Mouse (Mus musculus): ENCODE data around the gene B3gnt4. TPM values are rescaled to one million over a fixed set of nuclear protein-coding genes. Genes with fewer than 3 reads are reported as not detected.

Gene B3gnt4
- polyA plus RNA-seq (2015; fragmentation: Nextera tagmentation; extraction: Ambion mirVana) = 0.45 and 0.51 TPM in 2 replicates

DNA sequence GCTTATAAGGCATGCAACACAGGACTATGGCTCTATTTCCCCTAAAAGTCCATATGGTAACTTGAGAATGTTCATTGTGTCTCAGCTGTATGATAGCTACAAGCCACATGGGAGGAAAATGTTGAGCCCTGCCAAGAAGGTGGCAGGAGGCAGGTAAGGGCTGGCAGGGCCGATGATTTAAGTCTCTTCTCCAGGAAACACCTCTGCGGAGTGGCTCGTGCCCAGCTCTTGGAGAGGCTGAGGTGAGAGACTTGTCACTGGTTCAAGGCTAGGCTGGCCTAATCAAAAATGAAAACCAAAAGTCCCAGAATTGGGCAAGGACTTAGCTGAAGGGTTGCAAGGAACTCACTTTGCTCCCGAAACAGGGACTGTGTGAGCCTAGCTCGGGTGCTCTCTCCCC, at the start of gene B3gnt4:
Gene B3gnt4, plus strand, starts transcription at position 301 of the 400 bp plus-strand sequence.
- H3K9me3 ChIP-seq = no peaks in the 10 kb centered on the region
- H3K36me3 ChIP-seq = peaks cover 3% of the 10 kb centered on the region; the same call in 1 of the 2 replicates
- 0 out of 2 replicates have a peak, but pooled peaks cover 4% of the 10 kb centered on the region for H3K4me1 ChIP-seq
- WGBS = 81% methylated on average over 5 of the region's 5 CpGs
- no peak within 1 kb of the TSS for H3K4me2 ChIP-seq
- H3K4me3 ChIP-seq (replicated peaks) = no peak within 1 kb of the TSS
- H3K9ac ChIP-seq = no peak within 1 kb of the TSS
- H3K27ac ChIP-seq = no peak within 1 kb of the TSS
- no peak for ATAC-seq (ENCODE audit: insufficient read depth, low FRiP score, low read depth)
- peaks cover 24% of the 10 kb centered on the region for H3K27me3 ChIP-seq (replicated peaks)

GRCm38 (mm10) chr5:123461420-123461819, 48.8 kb upstream of the B3gnt4 start:
- H3K27ac ChIP-seq = no peak overlapping the region
- no peaks in the 10 kb centered on the region for H3K4me1 ChIP-seq
- no peaks in the 10 kb centered on the region for H3K27me3 ChIP-seq (replicated peaks)
- no peak overlapping the region for H3K4me2 ChIP-seq
- H3K9me3 ChIP-seq = no peaks in the 10 kb centered on the region
- no peaks in the 10 kb centered on the region; the same call in 1 of the 2 replicates for H3K36me3 ChIP-seq
- H3K4me3 ChIP-seq (replicated peaks) = no peak overlapping the region
- H3K9ac ChIP-seq = no peak overlapping the region
- WGBS = 52% methylated on average over 5 of the region's 5 CpGs
- no peak for ATAC-seq (ENCODE audit: insufficient read depth, low FRiP score, low read depth)

DNA sequence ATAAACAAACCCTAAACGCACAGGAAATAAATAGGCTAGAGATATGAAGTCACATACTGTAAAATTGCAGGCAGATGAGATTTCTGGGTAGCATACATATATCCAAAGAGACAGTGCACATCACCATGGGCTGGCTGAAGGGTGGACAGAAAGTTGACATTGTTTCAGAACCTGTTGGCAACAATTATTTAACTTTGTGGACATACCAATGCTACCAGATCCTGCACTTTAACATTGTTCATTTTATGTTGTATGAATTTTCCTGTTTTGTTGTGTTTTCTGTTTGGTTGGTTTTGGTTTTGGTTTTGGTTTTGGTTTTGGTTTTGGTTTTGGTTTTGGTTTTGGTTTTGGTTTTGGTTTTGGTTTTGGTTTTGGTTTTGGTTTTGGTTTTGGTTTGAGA, 45.6 kb upstream of the B3gnt4 start:
- Histone ChIP-seq H3K27me3 (replicated peaks) (no peaks in the 10 kb centered on the region), H3K36me3 (no peaks in the 10 kb centered on the region), H3K4me1 (no peaks in the 10 kb centered on the region), H3K27ac (no peak overlapping the region), H3K4me2 (no peak overlapping the region), H3K9ac (no peak overlapping the region), H3K4me3 (replicated peaks) (no peak overlapping the region), H3K9me3 (no peaks in the 10 kb centered on the region)
- WGBS = 92% methylated on average over 1 of the region's 1 CpGs
- no peak for ATAC-seq (ENCODE audit: insufficient read depth, low FRiP score, low read depth)

DNA sequence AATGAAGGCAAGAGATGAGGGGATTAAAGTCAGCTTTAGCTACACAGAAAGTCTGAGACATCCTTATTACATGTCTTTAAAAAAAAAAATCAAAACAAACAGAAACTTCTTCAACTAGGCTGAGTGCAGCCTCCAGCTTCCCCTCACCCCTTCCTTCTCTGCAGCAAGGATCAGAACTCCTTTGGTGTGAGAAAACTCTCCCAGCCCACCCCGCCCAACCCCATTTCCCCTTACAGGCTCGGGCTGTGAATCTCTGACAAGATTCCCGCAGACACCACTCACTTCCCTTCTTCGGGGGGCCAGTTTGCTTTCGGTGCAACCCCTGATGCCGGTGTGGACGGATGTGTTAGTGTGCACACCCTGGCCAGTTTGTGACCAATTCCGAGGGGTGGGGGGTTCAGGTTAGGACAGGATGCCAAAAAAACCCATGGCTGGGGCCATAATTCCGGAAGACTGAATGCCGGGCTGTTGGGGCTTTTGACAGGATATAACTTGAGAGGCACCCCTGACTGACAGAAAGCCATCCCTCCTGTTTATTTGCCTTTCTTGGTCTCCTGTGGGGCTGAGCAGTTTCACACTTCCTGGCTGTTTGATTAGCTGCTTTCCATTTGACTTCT, 39.4 kb upstream of the B3gnt4 start:
- Histone ChIP-seq H3K27ac (no peak overlapping the region), H3K9ac (no peak overlapping the region), H3K4me2 (peak overlapping the region; percentile 48), H3K4me3 (replicated peaks) (0 out of 2 replicates have a peak overlapping the region, but pooled peaks have one; percentile 14), H3K4me1 (no peaks in the 10 kb centered on the region), H3K36me3 (no peaks in the 10 kb centered on the region), H3K27me3 (replicated peaks) (no peaks in the 10 kb centered on the region), H3K9me3 (no peaks in the 10 kb centered on the region)
- WGBS = 10% methylated on average over 10 of the region's 10 CpGs
- ATAC-seq (ENCODE audit: insufficient read depth, low FRiP score, low read depth) = no peak

GRCm38 (mm10) chr5:123473817-123474216, 36.4 kb upstream of the B3gnt4 start:
- H3K36me3 ChIP-seq = no peaks in the 10 kb centered on the region
- no peaks in the 10 kb centered on the region for H3K9me3 ChIP-seq
- H3K27ac ChIP-seq = no peak overlapping the region
- 84% methylated on average over 5 of the region's 5 CpGs for WGBS
- no peaks in the 10 kb centered on the region for H3K27me3 ChIP-seq (replicated peaks)
- no peaks in the 10 kb centered on the region for H3K4me1 ChIP-seq
- ATAC-seq (ENCODE audit: insufficient read depth, low FRiP score, low read depth) = no peak
- no peak overlapping the region for H3K4me3 ChIP-seq (replicated peaks)
- no peak overlapping the region for H3K4me2 ChIP-seq
- no peak overlapping the region for H3K9ac ChIP-seq

DNA sequence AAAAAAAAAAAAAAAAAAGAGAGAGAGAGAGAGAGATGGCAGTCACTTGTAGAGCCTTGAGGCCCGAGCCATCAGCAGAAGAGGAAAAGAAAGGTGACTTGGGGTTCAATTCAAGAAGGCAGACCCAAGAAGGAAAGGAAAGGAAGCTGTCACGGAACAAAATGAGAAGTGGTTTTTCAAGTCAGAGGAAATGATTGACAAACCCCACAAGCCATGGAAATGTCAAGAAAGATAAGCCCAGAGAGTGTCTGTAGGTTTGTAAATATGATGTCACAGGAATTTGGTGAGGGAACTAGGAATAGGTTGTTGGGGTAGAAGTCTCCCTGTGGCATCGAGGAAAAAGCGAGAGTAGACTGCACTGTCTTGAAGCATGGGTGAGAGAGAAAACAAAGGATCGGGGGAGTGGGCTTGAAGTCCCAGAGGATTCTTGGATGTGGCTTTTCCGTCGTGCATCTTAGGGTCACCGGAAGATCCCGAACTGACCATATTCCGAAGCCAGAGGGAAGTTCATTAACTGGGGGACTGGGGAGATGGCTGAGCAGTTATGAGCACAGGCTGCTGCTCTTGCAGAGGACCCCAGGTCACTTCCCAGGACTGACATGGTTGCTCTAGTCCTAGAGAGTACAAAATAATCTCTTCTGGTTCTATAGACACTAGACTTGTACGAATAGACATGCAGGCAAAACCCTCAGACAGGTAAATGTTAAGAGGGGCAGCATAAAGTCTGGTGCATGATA, 22.4 kb upstream of the B3gnt4 start:
- Histone ChIP-seq H3K27me3 (replicated peaks) (no peaks in the 10 kb centered on the region), H3K36me3 (no peaks in the 10 kb centered on the region), H3K9ac (no peak overlapping the region), H3K4me1 (peaks cover 5% of the 10 kb centered on the region; the same call in 1 of the 2 replicates), H3K4me2 (no peak overlapping the region), H3K9me3 (no peaks in the 10 kb centered on the region), H3K4me3 (replicated peaks) (no peak overlapping the region), H3K27ac (no peak overlapping the region)
- 80% methylated on average over 11 of the region's 11 CpGs for WGBS
- no peak for ATAC-seq (ENCODE audit: insufficient read depth, low FRiP score, low read depth)

GRCm38 (mm10) chr5:123489112-123489785, 21.0 kb upstream of the B3gnt4 start, which contains the start of the genes Lrrc43 and Il31:
Gene Lrrc43, plus strand, starts transcription at chr5:123489305.
Gene Il31, minus strand, starts transcription at chr5:123489489.
- no peak within 1 kb of the TSS for H3K9ac ChIP-seq
- H3K36me3 ChIP-seq = no peaks in the 10 kb centered on the region
- H3K4me3 ChIP-seq (replicated peaks) = peak within 1 kb of the TSS; percentile 13; the same call in 1 of the 2 replicates
- peak within 1 kb of the TSS; percentile 40 for H3K4me2 ChIP-seq
- H3K9me3 ChIP-seq = no peaks in the 10 kb centered on the region
- no peak within 1 kb of the TSS for H3K27ac ChIP-seq
- no peaks in the 10 kb centered on the region for H3K27me3 ChIP-seq (replicated peaks)
- WGBS = 7% methylated on average over 25 of the region's 25 CpGs
- peaks cover 5% of the 10 kb centered on the region; the same call in 1 of the 2 replicates for H3K4me1 ChIP-seq
- no peak for ATAC-seq (ENCODE audit: insufficient read depth, low FRiP score, low read depth)

DNA sequence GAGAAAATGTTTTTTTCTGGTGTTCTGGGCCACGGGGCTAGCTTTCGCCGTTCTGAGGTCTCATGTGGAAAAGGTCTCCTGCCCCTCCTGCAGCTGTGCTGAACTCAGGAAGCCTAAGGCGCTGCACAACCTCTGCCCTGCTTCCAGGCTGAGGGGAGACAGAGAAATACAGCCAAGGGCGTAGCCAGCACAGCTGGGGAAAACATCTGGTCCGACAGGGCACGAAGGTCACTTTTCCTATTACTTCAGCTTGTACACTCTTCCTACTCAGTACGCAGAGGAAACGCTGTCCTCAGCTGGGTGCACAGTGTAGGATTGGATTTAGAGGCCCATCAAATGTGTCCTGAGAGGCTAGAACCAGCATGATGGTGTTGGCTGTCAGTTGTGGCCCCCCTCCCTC, 20.3 kb upstream of the B3gnt4 start:
- H3K4me2 ChIP-seq = no peak overlapping the region
- no peak overlapping the region for H3K4me3 ChIP-seq (replicated peaks)
- H3K9ac ChIP-seq = no peak overlapping the region
- no peak overlapping the region for H3K27ac ChIP-seq
- H3K27me3 ChIP-seq (replicated peaks) = no peaks in the 10 kb centered on the region
- no peaks in the 10 kb centered on the region for H3K9me3 ChIP-seq
- no peaks in the 10 kb centered on the region for H3K36me3 ChIP-seq
- peaks cover 5% of the 10 kb centered on the region; the same call in 1 of the 2 replicates for H3K4me1 ChIP-seq
- 50% methylated on average over 9 of the region's 9 CpGs for WGBS
- ATAC-seq (ENCODE audit: insufficient read depth, low FRiP score, low read depth) = no peak

DNA sequence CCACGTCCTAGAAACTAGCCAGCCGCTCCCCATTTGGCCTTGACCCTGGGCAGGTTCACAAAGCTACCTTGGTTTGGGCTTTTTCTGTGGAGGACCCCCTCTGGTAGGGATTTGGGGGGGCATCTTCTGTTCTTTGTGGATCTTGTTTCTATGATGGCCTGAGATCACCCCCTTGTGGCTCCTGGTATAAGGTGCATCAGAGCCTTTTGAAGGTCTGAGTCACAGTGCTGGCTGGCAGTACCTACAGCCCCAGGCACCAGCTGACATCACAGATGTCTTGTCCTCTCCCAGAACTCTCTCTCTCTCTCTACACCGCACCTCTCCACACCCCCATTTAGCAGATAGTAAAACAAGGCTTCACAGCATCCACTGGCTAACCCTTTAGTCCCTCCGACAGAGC, 10.5 kb upstream of the B3gnt4 start:
- H3K9me3 ChIP-seq = no peaks in the 10 kb centered on the region
- H3K4me1 ChIP-seq = peaks cover 10% of the 10 kb centered on the region; the same call in 1 of the 2 replicates
- no peaks in the 10 kb centered on the region for H3K36me3 ChIP-seq
- WGBS = 43% methylated on average over 4 of the region's 4 CpGs
- H3K27me3 ChIP-seq (replicated peaks) = no peaks in the 10 kb centered on the region
- no peak overlapping the region for H3K27ac ChIP-seq
- no peak overlapping the region for H3K4me3 ChIP-seq (replicated peaks)
- no peak overlapping the region for H3K9ac ChIP-seq
- ATAC-seq (ENCODE audit: insufficient read depth, low FRiP score, low read depth) = no peak
- H3K4me2 ChIP-seq = no peak overlapping the region

DNA sequence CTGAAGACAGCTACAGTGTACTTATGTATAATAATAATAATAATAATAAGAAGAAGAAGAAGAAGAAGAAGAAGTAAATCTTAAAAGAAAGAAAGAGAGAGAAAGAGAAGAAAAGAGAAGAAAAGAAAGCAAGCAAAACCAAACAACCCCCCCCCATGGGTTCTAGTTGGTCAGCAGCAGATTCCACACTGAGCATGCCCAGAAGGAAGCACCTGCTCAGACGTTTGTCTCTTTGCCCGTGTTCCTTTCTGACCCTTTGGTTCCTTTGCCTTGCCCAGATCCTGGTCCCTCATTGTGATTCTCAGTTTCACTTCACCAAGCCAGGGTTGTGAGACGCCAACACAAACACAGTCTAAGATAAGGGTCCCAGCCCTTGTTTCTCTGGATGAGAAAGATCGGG, 8.3 kb upstream of the B3gnt4 start:
- no peak overlapping the region for H3K27ac ChIP-seq
- H3K9ac ChIP-seq = no peak overlapping the region
- H3K4me3 ChIP-seq (replicated peaks) = no peak overlapping the region
- no peak overlapping the region for H3K4me2 ChIP-seq
- no peaks in the 10 kb centered on the region for H3K9me3 ChIP-seq
- WGBS = 56% methylated on average over 4 of the region's 4 CpGs
- no peaks in the 10 kb centered on the region for H3K36me3 ChIP-seq
- H3K27me3 ChIP-seq (replicated peaks) = peaks cover 3% of the 10 kb centered on the region; the same call in 1 of the 2 replicates
- H3K4me1 ChIP-seq = peaks cover 10% of the 10 kb centered on the region; the same call in 1 of the 2 replicates
- no peak for ATAC-seq (ENCODE audit: insufficient read depth, low FRiP score, low read depth)

GRCm38 (mm10) chr5:123507936-123508723, 2.1 kb upstream of the B3gnt4 start:
- H3K9me3 ChIP-seq = no peaks in the 10 kb centered on the region
- ATAC-seq (ENCODE audit: insufficient read depth, low FRiP score, low read depth) = peak; percentile 91
- WGBS = under 1% methylated on average over 59 of the region's 59 CpGs
- H3K4me2 ChIP-seq = peak overlapping the region; percentile 89
- no peaks in the 10 kb centered on the region for H3K36me3 ChIP-seq
- peak overlapping the region; percentile 41; the same call in 1 of the 2 replicates for H3K9ac ChIP-seq
- H3K27ac ChIP-seq = no peak overlapping the region
- H3K27me3 ChIP-seq (replicated peaks) = peaks cover 24% of the 10 kb centered on the region
- 0 out of 2 replicates have a peak, but pooled peaks cover 4% of the 10 kb centered on the region for H3K4me1 ChIP-seq
- H3K4me3 ChIP-seq (replicated peaks) = peak overlapping the region; percentile 61

Data from stomach, embryonic 15.5 days (tissue).